Mouse (Mus musculus) urinary bladder, postnatal 36 days (tissue): ENCODE data around the gene Lingo1.
A peak's percentile ranks its signal among the peaks of the same experiment; 100 is the strongest.

Experiments
- DNase-seq, 2 experiments: peaks; one replicate each; pipeline ENCODE4 v3.0.0; 2022; ENCODE audit warnings: low spot score in 2 of 2, mixed read lengths in 1 of 2

Gene Lingo1

GRCm38 (mm10) chr9:56727703-56728684 is 68.3 kb downstream of the Lingo1 start:
- DNase-seq: peak in 1 of 2 experiments; percentile 35

GRCm38 (mm10) chr9:56725814-56726213 is 70.5 kb downstream of the Lingo1 start:
- peak; percentile 44 to 45 for DNase-seq

GRCm38 (mm10) chr9:56722089-56722825 is 74.0 kb downstream of the Lingo1 start:
- DNase-seq: no peak

GRCm38 (mm10) chr9:56718984-56719383 is 77.3 kb downstream of the Lingo1 start:
- no peak for DNase-seq

- DNase-seq: no peak
Measured at GRCm38 (mm10) chr9:56716565-56716964, 79.7 kb downstream of the Lingo1 start.

GRCm38 (mm10) chr9:56716066-56716465 is 80.2 kb downstream of the Lingo1 start:
- DNase-seq: no peak

- no peak for DNase-seq
Measured at GRCm38 (mm10) chr9:56714391-56714790, 81.9 kb downstream of the Lingo1 start.

- no peak for DNase-seq
Measured at GRCm38 (mm10) chr9:56712667-56713369, 83.5 kb downstream of the Lingo1 start.

- no peak for DNase-seq
Measured at GRCm38 (mm10) chr9:56710958-56711357, 85.3 kb downstream of the Lingo1 start.

- DNase-seq: no peak
Measured at GRCm38 (mm10) chr9:56706482-56707085, 89.7 kb downstream of the Lingo1 start.

- DNase-seq: no peak
Measured at GRCm38 (mm10) chr9:56701394-56701793, 94.9 kb downstream of the Lingo1 start.

GRCm38 (mm10) chr9:56700866-56701265 is 95.4 kb downstream of the Lingo1 start:
- no peak for DNase-seq

- no peak for DNase-seq
Measured at GRCm38 (mm10) chr9:56698715-56699370, 97.4 kb downstream of the Lingo1 start.

- DNase-seq: no peak
Measured at GRCm38 (mm10) chr9:56694079-56694478, 102.2 kb downstream of the Lingo1 start.

- DNase-seq: no peak
Measured at GRCm38 (mm10) chr9:56691226-56691625, 105.0 kb downstream of the Lingo1 start.

GRCm38 (mm10) chr9:56690679-56691078 is 105.6 kb downstream of the Lingo1 start:
- no peak for DNase-seq

GRCm38 (mm10) chr9:56687490-56687889 is 108.8 kb downstream of the Lingo1 start:
- no peak for DNase-seq

GRCm38 (mm10) chr9:56687145-56687477 is 109.2 kb downstream of the Lingo1 start:
- DNase-seq: no peak

- no peak for DNase-seq
Measured at GRCm38 (mm10) chr9:56686339-56687144, 109.7 kb downstream of the Lingo1 start.

- no peak for DNase-seq
Measured at GRCm38 (mm10) chr9:56682826-56683225, 113.4 kb downstream of the Lingo1 start.
